Mouse (Mus musculus) embryonic facial prominence, embryonic 15.5 days (tissue): Measurements from ENCODE around the gene Cecr2. TPM values are rescaled to one million over a fixed set of nuclear protein-coding genes. Genes with fewer than 3 reads are reported as not detected.
A peak's percentile ranks its signal among the peaks of the same experiment; 100 is the strongest.

Experiments
- ATAC-seq: fragments of 200-750 bp; cut with Nextera tagmentation; 2 replicates; pipeline ENCODE4 v1.8.0; 2017; ENCODE audit warnings: low read depth, moderate TSS enrichment; ENCODE audit not compliant: insufficient number of reproducible peaks, low FRiP score, low TSS enrichment
- H3K27ac ChIP-seq: fragments of 300-500 bp; sonication (generic); replicated peaks from 2 replicates; pipeline ENCODE4 v1.5.1; 2015; ENCODE audit warnings: mild to moderate bottlenecking, inconsistent platforms
- H3K27me3 ChIP-seq: fragments of 300-500 bp; sonication (generic); 2 replicates; pipeline ENCODE4 v1.6.1; 2015; ENCODE audit warnings: inconsistent platforms
- H3K36me3 ChIP-seq: fragments of 300-500 bp; sonication (generic); 2 replicates; pipeline ENCODE4 v1.6.1; 2015; ENCODE audit warnings: mild to moderate bottlenecking, inconsistent platforms
- H3K4me1 ChIP-seq: fragments of 300-500 bp; sonication (generic); 2 replicates; pipeline ENCODE4 v1.6.1; 2015; ENCODE audit warnings: inconsistent platforms
- H3K4me2 ChIP-seq: fragments of 300-500 bp; sonication (generic); replicated peaks from 2 replicates; pipeline ENCODE4 v1.6.1; 2015; ENCODE audit warnings: mild to moderate bottlenecking, inconsistent platforms
- H3K4me3 ChIP-seq: fragments of 300-500 bp; sonication (generic); replicated peaks from 2 replicates; pipeline ENCODE4 v1.5.1; 2015; ENCODE audit warnings: mild to moderate bottlenecking, inconsistent platforms
- H3K9ac ChIP-seq: fragments of 300-500 bp; sonication (generic); 2 replicates; pipeline ENCODE4 v1.6.1; 2015; ENCODE audit warnings: inconsistent platforms
- H3K9me3 ChIP-seq: fragments of 300-500 bp; sonication (generic); replicated peaks from 2 replicates; pipeline ENCODE4 v1.6.1; 2016; ENCODE audit warnings: inconsistent platforms
- WGBS: fragments of 180-500 bp; shearing (Covaris S2); methylation state at CpG from one replicate; pipeline ENCODE4 v1.1.7; 2015; 5-methylcytosine and 5-hydroxymethylcytosine counted together
- polyA plus RNA-seq: library from polyadenylated mRNA; unstranded; fragments of >200 nt; fragmentation: Nextera tagmentation; extraction: Ambion mirVana; gene quantifications from 2 replicates; pipeline ENCODE4 v1.2.1, GENCODE M21; 2015

Gene Cecr2
- 2.9 and 3.4 TPM in 2 replicates for polyA plus RNA-seq

DNA sequence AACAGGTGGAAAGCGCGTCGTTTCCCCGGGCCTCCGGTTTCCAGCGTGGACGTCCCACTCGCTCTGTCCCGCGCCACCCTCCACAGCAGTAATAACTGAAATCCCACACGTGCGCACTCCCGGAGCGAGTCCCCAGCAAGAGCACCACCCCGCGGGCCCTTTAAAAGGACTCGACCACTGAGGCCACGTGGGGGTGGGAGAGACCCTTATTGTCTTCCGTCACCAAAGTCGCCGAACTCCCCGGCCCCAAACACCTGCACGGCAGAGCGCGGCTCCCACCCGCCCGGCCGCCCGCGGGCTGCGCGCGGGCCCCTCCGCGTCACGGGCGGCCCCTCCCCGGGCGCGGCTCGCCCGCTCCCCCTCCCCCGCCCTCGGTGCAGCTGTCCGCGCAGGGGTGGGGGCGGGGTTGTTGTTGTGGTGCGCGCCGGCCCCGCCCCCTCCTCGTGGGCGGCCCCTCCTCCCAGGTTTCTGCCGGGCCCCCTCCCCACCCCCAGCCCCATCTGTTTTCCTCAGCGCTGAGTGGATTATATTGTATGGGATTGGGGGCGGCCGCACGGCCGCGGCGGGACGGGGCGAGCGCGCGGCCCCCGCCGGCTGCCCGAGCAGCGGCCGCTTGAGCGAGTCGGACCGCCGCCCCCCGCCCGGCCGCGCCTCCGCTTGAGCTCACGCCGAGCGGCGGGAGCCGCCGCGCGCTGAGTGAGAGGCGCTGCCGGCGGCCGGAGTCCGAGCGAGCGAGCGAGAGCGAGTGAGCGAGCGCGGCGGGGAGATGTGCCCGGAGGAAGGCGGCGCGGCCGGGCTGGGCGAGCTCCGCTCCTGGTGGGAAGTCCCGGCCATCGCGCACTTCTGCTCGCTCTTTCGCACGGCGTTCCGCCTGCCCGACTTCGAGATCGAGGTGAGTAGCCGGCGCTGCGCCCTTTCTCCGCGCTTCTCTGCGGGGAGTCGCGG is at the start of gene Cecr2:
Cecr2 (plus strand) TSS at position 554 of the 945 bp plus-strand sequence.
- ATAC-seq: peak; percentile 87
- under 1% methylated on average over 118 of the region's 127 CpGs for WGBS
- Histone ChIP-seq H3K36me3 (no peaks in the 10 kb centered on the region), H3K4me1 (peaks cover 14% of the 10 kb centered on the region), H3K9me3 (no peaks in the 10 kb centered on the region), H3K4me2 (peak within 1 kb of the TSS; percentile 89), H3K27me3 (peaks cover 5% of the 10 kb centered on the region; the same call in 1 of the 2 replicates), H3K27ac (peak within 1 kb of the TSS; percentile 93), H3K9ac (peak within 1 kb of the TSS; percentile 68), H3K4me3 (peak within 1 kb of the TSS; percentile 81)

GRCm38 (mm10) chr6:120617586-120617985 is 48.6 kb upstream of the Cecr2 start:
- H3K4me3 ChIP-seq: no peak overlapping the region
- no peaks in the 10 kb centered on the region for H3K27me3 ChIP-seq
- no peak overlapping the region for H3K4me2 ChIP-seq
- H3K9ac ChIP-seq: no peak overlapping the region
- H3K27ac ChIP-seq: no peak overlapping the region
- ATAC-seq: no peak
- no peaks in the 10 kb centered on the region for H3K4me1 ChIP-seq
- 72% methylated on average over 5 of the region's 5 CpGs for WGBS
- H3K9me3 ChIP-seq: no peaks in the 10 kb centered on the region
- no peaks in the 10 kb centered on the region for H3K36me3 ChIP-seq

GRCm38 (mm10) chr6:120618518-120619402 is 47.4 kb upstream of the Cecr2 start:
- H3K36me3 ChIP-seq: no peaks in the 10 kb centered on the region
- no peaks in the 10 kb centered on the region for H3K4me1 ChIP-seq
- no peak overlapping the region for H3K4me3 ChIP-seq
- H3K9ac ChIP-seq: no peak overlapping the region
- no peak overlapping the region for H3K4me2 ChIP-seq
- no peak overlapping the region for H3K27ac ChIP-seq
- no peaks in the 10 kb centered on the region for H3K9me3 ChIP-seq
- no peak for ATAC-seq
- 69% methylated on average over 4 of the region's 4 CpGs for WGBS
- no peaks in the 10 kb centered on the region for H3K27me3 ChIP-seq

DNA sequence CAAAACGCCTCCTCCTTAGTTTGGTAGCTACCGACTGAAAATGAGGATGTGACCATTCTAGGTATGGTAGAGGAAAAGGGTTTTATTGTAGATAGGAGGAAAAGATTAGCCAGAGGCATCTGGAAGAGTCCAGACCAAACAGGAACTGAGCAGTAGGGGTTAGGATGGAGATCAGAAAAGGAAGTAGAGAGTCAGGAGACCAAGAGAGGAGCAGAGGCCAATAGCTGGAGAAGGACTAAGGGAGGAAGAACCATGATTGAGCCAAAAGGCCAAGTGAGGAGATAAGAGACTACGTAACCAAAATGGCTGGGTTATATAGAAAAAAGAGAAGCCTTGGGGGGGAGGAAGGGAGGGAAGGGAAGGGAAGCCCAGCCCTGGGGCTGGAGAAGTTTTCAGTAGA is 46.0 kb upstream of the Cecr2 start:
- ATAC-seq: no peak
- H3K4me3 ChIP-seq: no peak overlapping the region
- WGBS: 86% methylated on average over 3 of the region's 3 CpGs

DNA sequence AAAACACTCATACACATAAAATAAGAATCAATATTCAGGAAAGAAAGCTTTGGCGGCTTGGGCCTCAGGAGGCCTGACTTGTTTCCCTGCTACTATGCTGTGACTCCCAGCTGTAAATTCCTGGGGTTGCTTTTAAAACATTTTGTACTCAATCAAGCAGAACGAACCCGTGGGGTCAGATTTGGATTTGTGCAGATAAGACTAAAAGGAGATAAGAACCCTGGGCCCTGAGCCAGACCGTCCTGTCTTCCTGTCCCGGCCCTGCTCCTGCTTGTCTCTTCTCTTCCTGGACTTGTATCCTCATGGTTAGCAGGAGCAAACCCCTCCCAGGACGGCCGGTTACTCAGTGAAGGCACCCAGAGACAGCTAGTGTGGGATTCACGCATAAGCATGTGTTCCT is 41.1 kb upstream of the Cecr2 start:
- H3K4me2 ChIP-seq: no peak overlapping the region
- H3K9me3 ChIP-seq: no peaks in the 10 kb centered on the region
- no peaks in the 10 kb centered on the region for H3K4me1 ChIP-seq
- WGBS: 48% methylated on average over 8 of the region's 8 CpGs
- no peak overlapping the region for H3K9ac ChIP-seq
- no peaks in the 10 kb centered on the region for H3K36me3 ChIP-seq
- H3K4me3 ChIP-seq: no peak overlapping the region
- ATAC-seq: no peak
- no peaks in the 10 kb centered on the region for H3K27me3 ChIP-seq
- H3K27ac ChIP-seq: no peak overlapping the region

More for the DNA sequence above, 46.0 kb upstream of the Cecr2 start:
- Histone ChIP-seq H3K36me3 (no peaks in the 10 kb centered on the region), H3K27ac (no peak overlapping the region), H3K9ac (no peak overlapping the region), H3K27me3 (no peaks in the 10 kb centered on the region), H3K4me1 (no peaks in the 10 kb centered on the region), H3K4me2 (no peak overlapping the region), H3K9me3 (no peaks in the 10 kb centered on the region)

DNA sequence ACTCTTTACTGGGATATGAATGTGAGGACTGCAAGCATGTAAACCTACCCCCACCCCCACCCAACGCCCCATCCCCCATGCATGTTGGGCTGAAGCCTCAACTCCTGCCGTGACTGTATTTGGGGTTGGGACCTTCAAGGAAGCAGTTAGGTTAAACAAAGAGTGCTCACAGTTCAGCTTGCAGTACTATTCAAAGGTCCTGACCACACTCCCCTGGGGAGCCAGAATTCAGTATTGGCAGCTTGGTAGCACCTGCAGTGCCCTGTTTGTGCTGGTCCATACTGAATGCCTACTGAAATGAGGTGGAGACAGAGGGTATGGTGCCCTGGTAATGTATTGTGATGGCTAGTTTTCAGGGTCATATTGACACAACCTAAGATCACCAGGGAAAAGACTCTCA is 39.1 kb upstream of the Cecr2 start:
- Histone ChIP-seq H3K9me3 (no peaks in the 10 kb centered on the region), H3K4me1 (no peaks in the 10 kb centered on the region), H3K4me3 (no peak overlapping the region), H3K4me2 (no peak overlapping the region), H3K27ac (no peak overlapping the region), H3K36me3 (no peaks in the 10 kb centered on the region), H3K27me3 (no peaks in the 10 kb centered on the region), H3K9ac (no peak overlapping the region)
- WGBS: 49% methylated on average over 2 of the region's 2 CpGs
- no peak for ATAC-seq

DNA sequence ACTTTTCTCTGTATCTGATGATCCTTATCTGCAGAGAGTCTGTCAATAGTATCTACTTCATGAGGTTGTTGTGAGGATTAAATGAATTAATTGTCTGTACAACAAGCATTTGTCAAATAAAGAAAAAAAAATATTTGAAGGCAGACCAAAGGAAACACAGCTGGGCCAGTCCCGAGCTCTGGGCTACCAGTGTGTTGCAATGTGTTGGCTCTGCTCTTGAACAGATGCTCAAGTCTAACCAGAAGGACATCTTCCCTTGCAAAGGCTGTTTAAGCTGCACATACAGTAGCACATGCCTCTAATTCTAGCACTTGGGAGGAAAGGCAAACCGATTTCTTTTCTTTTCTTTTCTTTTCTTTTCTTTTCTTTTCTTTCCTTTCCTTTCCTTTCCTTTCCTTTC is 37.2 kb upstream of the Cecr2 start:
- H3K9me3 ChIP-seq: no peaks in the 10 kb centered on the region
- H3K4me3 ChIP-seq: no peak overlapping the region
- H3K4me2 ChIP-seq: no peak overlapping the region
- ATAC-seq: no peak
- no peak overlapping the region for H3K27ac ChIP-seq
- no peaks in the 10 kb centered on the region for H3K36me3 ChIP-seq
- H3K27me3 ChIP-seq: no peaks in the 10 kb centered on the region
- H3K4me1 ChIP-seq: no peaks in the 10 kb centered on the region
- H3K9ac ChIP-seq: no peak overlapping the region
- 54% methylated on average over 2 of the region's 2 CpGs for WGBS

GRCm38 (mm10) chr6:120635391-120636028 is 30.7 kb upstream of the Cecr2 start:
- Histone ChIP-seq H3K4me1 (no peaks in the 10 kb centered on the region), H3K4me2 (no peak overlapping the region), H3K36me3 (no peaks in the 10 kb centered on the region), H3K4me3 (no peak overlapping the region), H3K9me3 (no peaks in the 10 kb centered on the region), H3K27me3 (no peaks in the 10 kb centered on the region), H3K27ac (no peak overlapping the region), H3K9ac (no peak overlapping the region)
- WGBS: 81% methylated on average over 8 of the region's 8 CpGs
- no peak for ATAC-seq

- ATAC-seq: no peak
- Histone ChIP-seq H3K36me3 (no peaks in the 10 kb centered on the region), H3K4me2 (no peak overlapping the region), H3K9me3 (no peaks in the 10 kb centered on the region), H3K27ac (no peak overlapping the region), H3K27me3 (no peaks in the 10 kb centered on the region), H3K9ac (no peak overlapping the region), H3K4me3 (no peak overlapping the region), H3K4me1 (no peaks in the 10 kb centered on the region)
- WGBS: 36% methylated on average over 4 of the region's 4 CpGs
Measured at GRCm38 (mm10) chr6:120639547-120639946, 26.6 kb upstream of the Cecr2 start.

DNA sequence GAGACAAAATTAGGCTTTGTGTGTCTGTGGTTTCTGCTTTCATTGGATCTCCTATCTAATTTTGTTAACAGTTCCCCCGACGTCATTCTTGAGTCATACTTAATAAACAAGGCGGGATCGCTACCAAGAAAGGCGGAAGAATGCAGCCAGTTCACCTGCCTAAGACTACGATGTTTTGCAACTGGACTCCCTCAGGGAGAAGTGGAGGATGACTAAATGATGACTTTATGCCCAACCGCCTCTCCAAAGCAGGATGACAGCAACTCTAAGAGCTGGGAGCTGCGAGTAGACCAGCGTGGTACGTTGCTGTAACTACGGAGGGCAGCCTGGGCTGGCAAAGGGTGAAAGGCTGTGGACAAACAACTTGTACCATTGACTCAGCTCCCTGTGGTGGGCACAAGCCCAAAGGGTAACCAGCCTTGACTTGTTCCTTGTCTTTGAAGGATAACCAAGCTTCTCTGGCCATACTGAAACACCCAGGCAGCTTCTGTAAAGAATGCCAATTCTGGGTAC is 24.2 kb upstream of the Cecr2 start:
- no peaks in the 10 kb centered on the region for H3K9me3 ChIP-seq
- no peak for ATAC-seq
- no peak overlapping the region for H3K9ac ChIP-seq
- H3K4me2 ChIP-seq: no peak overlapping the region
- no peaks in the 10 kb centered on the region for H3K4me1 ChIP-seq
- WGBS: 79% methylated on average over 11 of the region's 11 CpGs
- no peaks in the 10 kb centered on the region for H3K27me3 ChIP-seq
- no peak overlapping the region for H3K27ac ChIP-seq
- no peak overlapping the region for H3K4me3 ChIP-seq
- H3K36me3 ChIP-seq: no peaks in the 10 kb centered on the region

GRCm38 (mm10) chr6:120643776-120644175 is 22.4 kb upstream of the Cecr2 start:
- 64% methylated on average over 7 of the region's 7 CpGs for WGBS
- Histone ChIP-seq H3K27me3 (no peaks in the 10 kb centered on the region), H3K9ac (no peak overlapping the region), H3K4me3 (no peak overlapping the region), H3K4me1 (no peaks in the 10 kb centered on the region), H3K27ac (no peak overlapping the region), H3K4me2 (no peak overlapping the region), H3K36me3 (no peaks in the 10 kb centered on the region), H3K9me3 (no peaks in the 10 kb centered on the region)
- no peak for ATAC-seq
